Mouse (Mus musculus) kidney, adult 2 months (tissue): ENCODE data around the gene Gm30191.

Source experiments
- CTCF ChIP-seq: fragments of 200-500 bp; conservative IDR thresholded peaks from 2 replicates; pipeline ENCODE4 v1.5.1; 2011; ENCODE audit warnings: low read depth, mild to moderate bottlenecking, control low read depth, low read length, moderate library complexity, mixed read lengths; ENCODE audit not compliant: insufficient read depth, insufficient read length
- POLR2A ChIP-seq: fragments of 200-500 bp; IDR thresholded peaks from one replicate; pipeline ENCODE4 v1.6.1; 2011; ENCODE audit warnings: low read depth, low read length, control low read depth

DNA sequence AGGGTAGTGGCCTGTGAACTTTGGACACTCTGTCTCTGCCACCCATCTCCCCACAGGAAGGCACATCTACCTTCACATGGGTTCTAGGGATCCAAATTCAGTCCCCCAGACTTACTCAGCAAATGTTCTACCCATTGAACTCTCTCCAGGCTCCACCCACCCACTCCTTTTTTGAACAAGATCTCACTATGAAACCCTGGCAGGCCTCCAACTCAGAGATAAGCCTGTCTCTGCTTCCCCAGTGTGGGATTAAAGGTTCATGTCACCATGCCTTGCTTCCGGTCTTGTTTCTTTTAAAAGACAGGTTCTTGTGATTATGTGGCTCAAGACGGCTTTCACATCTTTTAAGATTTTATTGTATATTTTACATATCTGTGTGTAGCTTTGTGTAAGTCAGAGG is 38.2 kb downstream of the Gm30191 start:
- TF ChIP-seq POLR2A, result no peak
- TF ChIP-seq CTCF, result no peak
